Mouse (Mus musculus) CH12.LX (cell line): ENCODE measurements around the gene 5031439G07Rik. TPM values are rescaled to one million over a fixed set of nuclear protein-coding genes. Genes with fewer than 3 reads are reported as not detected.

ENCODE experiments used
- DNase-seq: peaks from one replicate; pipeline ENCODE4 v3.0.0-alpha.2; 2013; ENCODE audit errors: extremely low read depth
- H3K27ac ChIP-seq: 2 replicates; pipeline ENCODE4 v1.5.1; 2012; ENCODE audit warnings: low read depth, mild to moderate bottlenecking, control low read depth, moderate library complexity; ENCODE audit not compliant: insufficient read depth
- H3K27me3 ChIP-seq: replicated peaks from 2 replicates; pipeline ENCODE3; 2012; ENCODE audit warnings: inconsistent platforms
- H3K36me3 ChIP-seq, 2 experiments: replicated peaks in 1 of 2; 2 replicates each; pipeline versions ENCODE3 to v1.6.1; 2012; ENCODE audit warnings: inconsistent platforms in 1 of 2, low read length in 1 of 2, mild to moderate bottlenecking in 1 of 2, mixed read lengths in 1 of 2, moderate library complexity in 1 of 2; ENCODE audit not compliant: control insufficient read depth in 1 of 2, insufficient read depth in 1 of 2
- H3K4me1 ChIP-seq, 2 experiments: 2 replicates each; pipeline ENCODE4 v1.6.1; 2012; ENCODE audit warnings: inconsistent platforms in 1 of 2, moderate library complexity in 1 of 2; ENCODE audit not compliant: insufficient read depth in 2 of 2, control insufficient read depth in 1 of 2
- H3K4me2 ChIP-seq: 2 replicates; pipeline ENCODE4 v1.6.1; 2012; ENCODE audit warnings: low read depth, mild to moderate bottlenecking, control low read depth; ENCODE audit not compliant: poor library complexity, insufficient read depth, severe bottlenecking
- H3K4me3 ChIP-seq, 3 experiments: fragments of 150-350 bp in 1 of 3; sonication (generic) in 1 of 3; replicated peaks in 1 of 3; 2 replicates each; pipeline versions ENCODE3 to v1.5.1; 2011 to 2012; ENCODE audit warnings: low read depth in 2 of 3, low read length in 2 of 3, mild to moderate bottlenecking in 2 of 3, moderate library complexity in 2 of 3, control low read depth in 1 of 3, improper control_type of control experiment in 1 of 3, inconsistent platforms in 1 of 3, mixed read lengths in 1 of 3; ENCODE audit not compliant: poor library complexity in 1 of 3
- H3K79me2 ChIP-seq: replicated peaks from 2 replicates; pipeline ENCODE4 v1.6.1; 2012; ENCODE audit warnings: mild to moderate bottlenecking, moderate library complexity; ENCODE audit not compliant: control insufficient read depth, poor library complexity, insufficient read depth, severe bottlenecking; ENCODE audit errors: extremely low read depth
- H3K9ac ChIP-seq: 2 replicates; pipeline ENCODE4 v1.6.1; 2012; ENCODE audit warnings: low read depth, mild to moderate bottlenecking, control low read depth, moderate library complexity; ENCODE audit not compliant: insufficient read depth
- H3K9me3 ChIP-seq: replicated peaks from 2 replicates; pipeline ENCODE3; 2012; ENCODE audit warnings: low read length, inconsistent platforms, mixed read lengths
- CHD2 ChIP-seq: IDR thresholded peaks from 2 replicates; pipeline ENCODE4 v1.6.1; 2011; ENCODE audit warnings: low read length, improper control_type of control experiment
- E2F4 ChIP-seq: IDR thresholded peaks from 2 replicates; pipeline ENCODE4 v1.6.1; 2011; ENCODE audit warnings: low read depth, low read length, improper control_type of control experiment; ENCODE audit not compliant: insufficient replicate concordance
- ELF1 ChIP-seq: IDR thresholded peaks from 2 replicates; pipeline ENCODE4 v1.6.1; 2014; ENCODE audit warnings: low read depth, mild to moderate bottlenecking, inconsistent platforms, low read length, improper control_type of control experiment
- ETS1 ChIP-seq: conservative IDR thresholded peaks from 2 replicates; pipeline ENCODE4 v1.6.1; 2012; ENCODE audit warnings: low read depth, mild to moderate bottlenecking, inconsistent platforms, low read length, improper control_type of control experiment, moderate library complexity
- GABPA ChIP-seq: IDR thresholded peaks from 2 replicates; pipeline ENCODE4 v1.6.1; 2012; ENCODE audit warnings: low read depth, low read length, improper control_type of control experiment, inconsistent platforms; ENCODE audit not compliant: insufficient replicate concordance
- IRF4 ChIP-seq: IDR thresholded peaks from 2 replicates; pipeline ENCODE4 v1.6.1; 2014; ENCODE audit warnings: low read depth, mild to moderate bottlenecking, inconsistent platforms, low read length, improper control_type of control experiment
- JUND ChIP-seq: conservative IDR thresholded peaks from 2 replicates; pipeline ENCODE4 v1.6.1; 2011; ENCODE audit warnings: low read depth, low read length, improper control_type of control experiment
- MAFK ChIP-seq: IDR thresholded peaks from 2 replicates; pipeline ENCODE4 v1.6.1; 2011; ENCODE audit warnings: low read length, improper control_type of control experiment; ENCODE audit not compliant: insufficient replicate concordance
- MAX ChIP-seq: IDR thresholded peaks from 2 replicates; pipeline ENCODE4 v1.6.1; 2011; ENCODE audit warnings: low read length, improper control_type of control experiment
- MAZ ChIP-seq: IDR thresholded peaks from 2 replicates; pipeline ENCODE4 v1.6.1; 2012; ENCODE audit warnings: low read depth, mild to moderate bottlenecking, inconsistent platforms, low read length, improper control_type of control experiment, moderate library complexity
- NELFE ChIP-seq: IDR thresholded peaks from 2 replicates; pipeline ENCODE4 v1.6.1; 2011; ENCODE audit warnings: low read depth, low read length, improper control_type of control experiment
- PAX5 ChIP-seq: IDR thresholded peaks from 2 replicates; pipeline ENCODE4 v1.6.1; 2012; ENCODE audit warnings: low read length, inconsistent platforms, mixed read lengths
- POLR2A ChIP-seq: IDR thresholded peaks from 2 replicates; pipeline ENCODE4 v1.6.1; 2011; ENCODE audit warnings: low read depth, mild to moderate bottlenecking, improper control_type of control experiment, low read length
- POLR2AphosphoS2 ChIP-seq: IDR thresholded peaks from 2 replicates; pipeline ENCODE4 v1.6.1; 2011; ENCODE audit warnings: low read depth, low read length, improper control_type of control experiment
- RCOR1 ChIP-seq: conservative IDR thresholded peaks from 2 replicates; pipeline ENCODE4 v1.6.1; 2012; ENCODE audit warnings: low read depth, mild to moderate bottlenecking, inconsistent platforms, low read length, improper control_type of control experiment
- SIN3A ChIP-seq: IDR thresholded peaks from 2 replicates; pipeline ENCODE4 v1.6.1; 2012; ENCODE audit warnings: low read length, improper control_type of control experiment, inconsistent platforms
- SMC3 ChIP-seq: IDR thresholded peaks from 2 replicates; pipeline ENCODE4 v1.6.1; 2011; ENCODE audit warnings: low read depth, low read length, improper control_type of control experiment
- TCF12 ChIP-seq: IDR thresholded peaks from 2 replicates; pipeline ENCODE4 v1.6.1; 2014; ENCODE audit warnings: low read depth, mild to moderate bottlenecking, inconsistent platforms, low read length, improper control_type of control experiment
- USF1 ChIP-seq: IDR thresholded peaks from 2 replicates; pipeline ENCODE4 v1.6.1; 2014; ENCODE audit warnings: low read depth, mild to moderate bottlenecking, inconsistent platforms, low read length, improper control_type of control experiment
- ZC3H11A ChIP-seq: IDR thresholded peaks from 2 replicates; pipeline ENCODE4 v1.6.1; 2012; ENCODE audit warnings: low read depth, mild to moderate bottlenecking, inconsistent platforms, low read length, improper control_type of control experiment
- ZKSCAN1 ChIP-seq: IDR thresholded peaks from 2 replicates; pipeline ENCODE4 v1.6.1; 2012; ENCODE audit warnings: low read depth, inconsistent platforms, low read length, improper control_type of control experiment, borderline replicate concordance
- ZMIZ1 ChIP-seq: IDR thresholded peaks from 2 replicates; pipeline ENCODE4 v1.6.1; 2012; ENCODE audit warnings: low read depth, mild to moderate bottlenecking, inconsistent platforms, low read length, improper control_type of control experiment
- ZNF384 ChIP-seq: IDR thresholded peaks from 2 replicates; pipeline ENCODE4 v1.6.1; 2012; ENCODE audit warnings: low read depth, low read length, improper control_type of control experiment, inconsistent platforms
- dilution Hi-C: fragments of 300-500 bp; cut with MboI; formaldehyde crosslinking; loops from 2 replicates; pipeline ENCODE4 v1.14.3; 2020; ENCODE audit warnings: low sequenced_read_pairs; ENCODE audit not compliant: extremely low pct_unique_long_range_greater_than_20kb, extremely low pct_ligation_motif_present
- in situ Hi-C: fragments of 300-500 bp; cut with MboI; formaldehyde crosslinking; loops from 3 replicates; pipeline ENCODE4 v1.14.3; 2019; ENCODE audit warnings: low sequenced_read_pairs, low pct_ligation_motif_present, low pct_unique_long_range_greater_than_20kb, mixed read lengths
- polyA plus RNA-seq: library from polyadenylated mRNA; unstranded; fragments of >175 nt; gene quantifications from 2 replicates; pipeline ENCODE4 v1.2.1, GENCODE M21; 2012; ENCODE audit warnings: low read depth; ENCODE audit not compliant: insufficient read length
- total RNA-seq, 2 experiments: library from RNA; depleted of rRNA; stranded (reverse); fragments of 300-350 nt in 1 of 2; fragments of >200 nt in 1 of 2; gene quantifications; 2 replicates each; pipeline ENCODE4 v1.2.3; 2012 to 2014

The 5031439G07Rik gene
- total and polyA plus RNA-seq, 3 experiments, result 8.6 to 26.0 (median 10.9) TPM

DNA sequence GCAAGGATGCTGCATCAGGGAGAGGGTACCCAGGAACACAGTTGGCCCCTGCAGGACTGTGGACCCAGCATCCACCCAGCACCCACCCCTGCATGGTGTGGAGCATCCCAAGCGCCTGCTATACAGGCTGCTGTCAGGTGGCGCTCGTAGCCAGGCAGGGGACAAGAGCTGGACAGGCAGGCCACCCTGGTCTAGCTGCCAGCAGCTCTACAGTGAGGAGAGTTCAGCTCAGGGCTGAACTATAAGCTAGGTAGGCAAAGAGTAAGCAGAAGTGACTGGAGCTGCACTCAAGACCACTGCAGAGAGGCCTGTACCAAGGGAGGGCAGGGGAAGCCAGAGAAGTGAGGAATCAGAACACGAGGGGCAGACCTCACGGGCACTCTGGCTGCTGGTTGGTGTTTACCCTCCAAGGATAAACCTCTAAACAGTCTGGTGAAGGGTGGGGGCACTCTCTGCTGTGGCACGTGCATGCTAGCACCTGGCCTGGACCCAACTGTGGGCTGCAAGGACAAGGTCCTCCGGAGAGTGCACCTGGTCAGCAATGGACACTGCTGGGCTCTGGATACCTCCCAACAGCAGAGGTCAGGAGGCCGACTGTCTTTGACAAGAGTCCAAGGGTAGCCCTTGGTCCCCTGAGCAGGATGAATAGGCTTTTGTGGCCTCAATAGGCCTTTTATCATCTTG, 15.3 kb downstream of the 5031439G07Rik start:
- dilution Hi-C loops, result no loop called here
- no peaks in the 10 kb centered on the region for H3K9me3 ChIP-seq
- DNase-seq, result no peak
- peaks cover 6 to 26% of the 10 kb centered on the region in 2 experiments; a peak in 3 of 4 replicates for H3K4me1 ChIP-seq
- no peak overlapping the region for H3K9ac ChIP-seq
- H3K27ac ChIP-seq, result no peak overlapping the region
- H3K4me2 ChIP-seq, result no peak overlapping the region
- H3K4me3 ChIP-seq, result no peak overlapping the region
- TF ChIP-seq MAFK (no peak), POLR2AphosphoS2 (no peak), POLR2A (no peak), MAZ (no peak), PAX5 (no peak), CHD2 (no peak), E2F4 (no peak), ELF1 (no peak), ETS1 (no peak)
- TF ChIP-seq, all 38 proteins: peak for 0
- Histone ChIP-seq H3K36me3 (peaks cover 0 to 25% of the 10 kb centered on the region in 2 experiments), H3K79me2 (no peaks in the 10 kb centered on the region), H3K27me3 (no peaks in the 10 kb centered on the region)
- in situ Hi-C loops, result no loop called here

DNA sequence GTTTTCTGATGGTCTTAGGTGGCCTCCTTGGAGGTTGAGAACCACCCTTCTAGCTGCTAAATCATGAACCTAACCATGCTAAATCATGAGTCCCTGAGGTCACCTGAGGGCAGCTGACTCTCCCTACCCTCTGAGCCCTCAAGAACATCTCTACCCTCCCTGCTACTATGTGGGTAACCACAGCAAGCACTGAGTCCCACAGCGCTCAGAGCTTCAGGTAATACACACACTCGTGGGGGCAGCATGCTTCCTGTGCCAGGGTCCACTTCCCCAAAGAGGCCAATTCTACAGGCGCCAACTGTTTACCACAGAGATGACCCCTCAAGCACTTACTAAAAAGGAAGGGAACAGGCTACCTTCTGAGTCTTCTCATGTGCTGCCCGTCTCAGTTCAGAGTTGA, 19.8 kb downstream of the 5031439G07Rik start:
- Histone ChIP-seq H3K9me3 (no peaks in the 10 kb centered on the region), H3K36me3 (peaks cover 0 to 17% of the 10 kb centered on the region in 2 experiments), H3K79me2 (no peaks in the 10 kb centered on the region), H3K4me3 (no peak overlapping the region), H3K9ac (no peak overlapping the region), H3K4me1 (0 out of 4 replicates have a peak, but pooled peaks cover 0 to 7% of the 10 kb centered on the region in 2 experiments)
- dilution Hi-C loops, result no loop called here
- DNase-seq, result no peak
- in situ Hi-C loops, result no loop called here
- TF ChIP-seq SIN3A (no peak), NELFE (no peak), GABPA (no peak), RCOR1 (no peak), POLR2AphosphoS2 (no peak), ELF1 (no peak), ZC3H11A (no peak), MAX (no peak), TCF12 (no peak), JUND (no peak), ZKSCAN1 (no peak), ZNF384 (no peak), SMC3 (no peak), ZMIZ1 (no peak), IRF4 (no peak), USF1 (no peak)
- TF ChIP-seq, all 38 proteins: peak for 0
- H3K27ac ChIP-seq, result no peak overlapping the region
- H3K27me3 ChIP-seq, result no peaks in the 10 kb centered on the region
- H3K4me2 ChIP-seq, result no peak overlapping the region
